Mouse (Mus musculus): ENCODE data around the gene Mnx1. TPM values are rescaled to one million over a fixed set of nuclear protein-coding genes. Genes with fewer than 3 reads are reported as not detected.
"Not testable (repeated sequence)": the region's sequence is repeated elsewhere in the genome, so short reads cannot be mapped to it uniquely, and the experiment has no call there.

Gene Mnx1
- polyA plus RNA-seq, 1 experiment, result not detected

DNA sequence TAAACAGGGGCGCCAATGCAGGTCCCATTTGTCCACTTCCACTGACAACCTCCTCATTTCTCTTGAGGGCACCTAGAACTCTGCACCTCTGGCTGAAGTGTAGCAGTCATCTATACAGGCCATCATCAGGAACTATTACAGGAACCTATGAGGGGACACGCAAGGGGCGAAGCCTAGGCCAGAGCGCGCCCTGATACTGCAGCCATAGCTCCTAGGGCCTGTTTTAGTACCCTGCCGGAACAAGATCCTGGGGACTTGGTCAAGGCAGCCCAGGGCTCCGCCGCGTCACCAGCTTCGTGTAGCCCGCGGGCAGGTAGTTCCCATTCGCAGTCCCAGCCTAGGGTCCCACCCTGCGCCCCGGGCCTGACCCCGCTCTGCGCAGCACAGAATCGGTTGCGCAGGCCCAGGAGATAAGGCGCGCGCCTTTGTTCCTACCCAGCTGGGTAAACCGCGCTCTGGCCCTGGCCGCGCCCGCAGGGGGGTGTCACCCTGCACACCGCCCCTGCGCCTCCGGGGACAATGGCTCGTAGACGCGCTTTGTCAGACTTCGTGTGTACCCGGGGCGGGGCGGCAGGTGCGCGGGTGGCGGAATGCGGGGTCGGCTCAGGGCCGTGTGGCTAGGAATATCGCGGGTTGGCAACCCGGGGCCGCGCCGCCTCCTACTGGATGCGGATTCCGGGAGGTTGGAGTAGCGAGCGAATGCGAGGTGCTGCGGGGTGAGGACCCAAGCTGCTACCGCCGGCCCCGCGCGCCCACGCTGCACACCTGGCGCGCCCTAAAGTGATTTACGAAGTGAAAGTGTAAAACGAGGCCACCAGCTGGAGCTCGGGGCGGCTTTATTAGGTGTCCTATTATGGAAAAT lies 10.6 kb downstream of the Mnx1 start:
- Histone ChIP-seq H3ac (ENCODE audit: control insufficient read depth, insufficient read length, low read depth) (no peak overlapping the region), H3K79me3 (ENCODE audit: low read depth) (no peaks in the 10 kb centered on the region), H3K79me2 (ENCODE audit: control insufficient read depth, insufficient read depth) (no peaks in the 10 kb centered on the region), H3K4me3 (ENCODE audit: insufficient read depth, poor library complexity, severe bottlenecking) (no peak overlapping the region), H3K36me3 (ENCODE audit: control insufficient read depth, insufficient read depth) (no peaks in the 10 kb centered on the region), H3K27me3 (ENCODE audit: control insufficient read depth, insufficient read depth, insufficient read length) (peaks cover 42% of the 10 kb centered on the region)
- no peak for TF ChIP-seq CTCF (IDR thresholded peaks at IDR 0.05; ENCODE audit: control insufficient read depth, insufficient read depth, insufficient read length)
- no peak for TF ChIP-seq CEBPB (IDR thresholded peaks at IDR 0.05; ENCODE audit: low read depth)
- no peak for TF ChIP-seq MYOG (IDR thresholded peaks at IDR 0.05; ENCODE audit: control insufficient read depth, extremely low read depth, insufficient read length)
- TF ChIP-seq FOSL1 (IDR thresholded peaks at IDR 0.05; ENCODE audit: insufficient read depth, low read length, poor library complexity, severe bottlenecking), result no peak
- no peak for TF ChIP-seq MYOD1 (IDR thresholded peaks at IDR 0.05; ENCODE audit: control insufficient read depth, insufficient read length, low read depth)
- TF ChIP-seq MAX (IDR thresholded peaks at IDR 0.05), result no peak

- H3K79me3 ChIP-seq (ENCODE audit: low read depth), result no peaks in the 10 kb centered on the region
- TF ChIP-seq FOSL1 (IDR thresholded peaks at IDR 0.05; ENCODE audit: insufficient read depth, low read length, poor library complexity, severe bottlenecking) (no peak), MYOD1 (IDR thresholded peaks at IDR 0.05; ENCODE audit: control insufficient read depth, insufficient read length, low read depth) (no peak), CEBPB (IDR thresholded peaks at IDR 0.05; ENCODE audit: low read depth) (no peak), MAX (IDR thresholded peaks at IDR 0.05) (no peak), MYOG (IDR thresholded peaks at IDR 0.05; ENCODE audit: control insufficient read depth, extremely low read depth, insufficient read length) (no peak), USF1 (IDR thresholded peaks at IDR 0.05; ENCODE audit: low read depth) (no peak), CTCF (IDR thresholded peaks at IDR 0.05; ENCODE audit: control insufficient read depth, insufficient read depth, insufficient read length) (no peak)
- H3K79me2 ChIP-seq (ENCODE audit: control insufficient read depth, insufficient read depth), result no peaks in the 10 kb centered on the region
- H3K4me3 ChIP-seq (ENCODE audit: insufficient read depth, poor library complexity, severe bottlenecking), result no peak overlapping the region
- H3ac ChIP-seq (ENCODE audit: control insufficient read depth, insufficient read length, low read depth), result no peak overlapping the region
- peaks cover 9% of the 10 kb centered on the region for H3K27me3 ChIP-seq (ENCODE audit: control insufficient read depth, insufficient read depth, insufficient read length)
- peaks cover 6% of the 10 kb centered on the region for H3K36me3 ChIP-seq (ENCODE audit: control insufficient read depth, insufficient read depth)
Measured at GRCm38 (mm10) chr5:29462943-29463686, 15.2 kb downstream of the Mnx1 start.

DNA sequence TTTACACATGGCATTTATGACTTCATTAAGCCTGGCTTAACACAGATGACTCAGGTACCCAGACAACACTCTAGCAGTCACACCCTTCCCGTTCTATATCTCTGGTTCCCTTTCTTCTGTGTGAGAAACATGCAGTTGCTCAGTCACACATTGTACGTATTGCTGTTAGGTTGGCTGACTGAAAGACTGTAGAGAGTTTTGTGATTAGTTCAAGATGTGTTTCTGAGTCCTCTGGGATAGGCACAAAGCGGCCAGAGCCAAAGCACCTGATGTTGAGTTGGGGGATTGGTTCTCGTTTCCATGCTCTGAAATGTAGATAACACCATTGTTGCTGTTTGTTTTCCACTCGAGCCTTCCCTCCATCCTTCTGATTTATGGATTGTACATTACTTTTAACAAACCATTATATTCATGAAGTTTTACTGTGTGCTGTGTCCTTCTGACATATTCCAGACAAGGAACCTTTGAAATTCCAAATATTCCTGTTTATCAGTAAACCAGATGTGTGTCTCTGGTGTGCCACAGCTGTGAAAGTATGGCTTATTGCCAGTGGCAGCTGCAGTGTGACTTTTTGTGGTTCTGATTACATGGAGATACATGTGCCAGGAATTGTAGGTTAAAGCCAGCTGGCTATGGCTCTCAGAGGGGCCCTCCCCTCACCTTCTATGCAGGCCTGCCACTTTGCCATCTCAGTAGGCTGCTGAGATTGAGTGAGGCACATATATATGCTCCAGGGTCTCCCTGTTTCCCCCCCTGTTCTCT lies 21.2 kb downstream of the Mnx1 start:
- H3K36me3 ChIP-seq (ENCODE audit: control insufficient read depth, insufficient read depth), result peaks cover 25% of the 10 kb centered on the region
- H3K27me3 ChIP-seq (ENCODE audit: control insufficient read depth, insufficient read depth, insufficient read length), result no peaks in the 10 kb centered on the region
- H3K4me3 ChIP-seq (ENCODE audit: insufficient read depth, poor library complexity, severe bottlenecking), result no peak overlapping the region
- no peak for TF ChIP-seq USF1 (IDR thresholded peaks at IDR 0.05; ENCODE audit: low read depth)
- no peak for TF ChIP-seq MYOG (IDR thresholded peaks at IDR 0.05; ENCODE audit: control insufficient read depth, extremely low read depth, insufficient read length)
- no peak for TF ChIP-seq MAX (IDR thresholded peaks at IDR 0.05)
- no peak for TF ChIP-seq FOSL1 (IDR thresholded peaks at IDR 0.05; ENCODE audit: insufficient read depth, low read length, poor library complexity, severe bottlenecking)
- no peak for TF ChIP-seq MYOD1 (IDR thresholded peaks at IDR 0.05; ENCODE audit: control insufficient read depth, insufficient read length, low read depth)
- no peak for TF ChIP-seq CTCF (IDR thresholded peaks at IDR 0.05; ENCODE audit: control insufficient read depth, insufficient read depth, insufficient read length)
- no peak for TF ChIP-seq CEBPB (IDR thresholded peaks at IDR 0.05; ENCODE audit: low read depth)
- no peaks in the 10 kb centered on the region for H3K79me2 ChIP-seq (ENCODE audit: control insufficient read depth, insufficient read depth)
- no peak overlapping the region for H3ac ChIP-seq (ENCODE audit: control insufficient read depth, insufficient read length, low read depth)
- no peaks in the 10 kb centered on the region for H3K79me3 ChIP-seq (ENCODE audit: low read depth)

DNA sequence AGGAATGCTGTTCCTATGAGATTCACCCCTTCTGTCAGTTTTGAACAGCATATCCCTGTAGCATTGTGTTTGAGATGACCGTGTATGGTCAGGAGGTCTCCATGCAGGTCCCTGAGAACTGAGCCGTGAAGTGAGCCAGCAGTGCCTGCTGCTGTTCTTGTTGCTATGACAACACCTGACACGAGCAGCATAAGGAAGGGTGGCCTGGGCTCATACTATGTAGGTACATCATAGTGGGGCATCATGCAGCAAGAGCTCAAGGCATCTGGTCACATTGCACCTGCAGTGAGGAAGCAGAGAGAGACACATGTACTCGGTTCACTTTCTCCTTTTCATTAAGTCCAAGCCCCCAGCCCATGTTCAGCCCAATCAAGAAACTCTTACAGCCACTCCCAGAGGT lies 25.9 kb downstream of the Mnx1 start:
- TF ChIP-seq MYOD1 (IDR thresholded peaks at IDR 0.05; ENCODE audit: control insufficient read depth, insufficient read length, low read depth) (no peak), USF1 (IDR thresholded peaks at IDR 0.05; ENCODE audit: low read depth) (no peak), CEBPB (IDR thresholded peaks at IDR 0.05; ENCODE audit: low read depth) (no peak), CTCF (IDR thresholded peaks at IDR 0.05; ENCODE audit: control insufficient read depth, insufficient read depth, insufficient read length) (no peak), FOSL1 (IDR thresholded peaks at IDR 0.05; ENCODE audit: insufficient read depth, low read length, poor library complexity, severe bottlenecking) (no peak), MYOG (IDR thresholded peaks at IDR 0.05; ENCODE audit: control insufficient read depth, extremely low read depth, insufficient read length) (no peak), MAX (IDR thresholded peaks at IDR 0.05) (no peak)
- H3K4me3 ChIP-seq (ENCODE audit: insufficient read depth, poor library complexity, severe bottlenecking), result no peak overlapping the region
- H3K79me3 ChIP-seq (ENCODE audit: low read depth), result no peaks in the 10 kb centered on the region
- H3ac ChIP-seq (ENCODE audit: control insufficient read depth, insufficient read length, low read depth), result no peak overlapping the region
- no peaks in the 10 kb centered on the region for H3K79me2 ChIP-seq (ENCODE audit: control insufficient read depth, insufficient read depth)
- no peaks in the 10 kb centered on the region for H3K27me3 ChIP-seq (ENCODE audit: control insufficient read depth, insufficient read depth, insufficient read length)
- peaks cover 57% of the 10 kb centered on the region for H3K36me3 ChIP-seq (ENCODE audit: control insufficient read depth, insufficient read depth)

GRCm38 (mm10) chr5:29445275-29445674 lies 33.0 kb downstream of the Mnx1 start:
- no peak overlapping the region for H3K4me3 ChIP-seq (ENCODE audit: insufficient read depth, poor library complexity, severe bottlenecking)
- H3ac ChIP-seq (ENCODE audit: control insufficient read depth, insufficient read length, low read depth), result no peak overlapping the region
- TF ChIP-seq MAX (IDR thresholded peaks at IDR 0.05) (no peak), FOSL1 (IDR thresholded peaks at IDR 0.05; ENCODE audit: insufficient read depth, low read length, poor library complexity, severe bottlenecking) (no peak), MYOG (IDR thresholded peaks at IDR 0.05; ENCODE audit: control insufficient read depth, extremely low read depth, insufficient read length) (no peak), CTCF (IDR thresholded peaks at IDR 0.05; ENCODE audit: control insufficient read depth, insufficient read depth, insufficient read length) (no peak), MYOD1 (IDR thresholded peaks at IDR 0.05; ENCODE audit: control insufficient read depth, insufficient read length, low read depth) (no peak), USF1 (IDR thresholded peaks at IDR 0.05; ENCODE audit: low read depth) (no peak), CEBPB (IDR thresholded peaks at IDR 0.05; ENCODE audit: low read depth) (no peak)
- H3K79me2 ChIP-seq (ENCODE audit: control insufficient read depth, insufficient read depth), result peaks cover 4% of the 10 kb centered on the region
- H3K36me3 ChIP-seq (ENCODE audit: control insufficient read depth, insufficient read depth), result peaks cover 93% of the 10 kb centered on the region
- no peaks in the 10 kb centered on the region for H3K27me3 ChIP-seq (ENCODE audit: control insufficient read depth, insufficient read depth, insufficient read length)
- H3K79me3 ChIP-seq (ENCODE audit: low read depth), result no peaks in the 10 kb centered on the region

DNA sequence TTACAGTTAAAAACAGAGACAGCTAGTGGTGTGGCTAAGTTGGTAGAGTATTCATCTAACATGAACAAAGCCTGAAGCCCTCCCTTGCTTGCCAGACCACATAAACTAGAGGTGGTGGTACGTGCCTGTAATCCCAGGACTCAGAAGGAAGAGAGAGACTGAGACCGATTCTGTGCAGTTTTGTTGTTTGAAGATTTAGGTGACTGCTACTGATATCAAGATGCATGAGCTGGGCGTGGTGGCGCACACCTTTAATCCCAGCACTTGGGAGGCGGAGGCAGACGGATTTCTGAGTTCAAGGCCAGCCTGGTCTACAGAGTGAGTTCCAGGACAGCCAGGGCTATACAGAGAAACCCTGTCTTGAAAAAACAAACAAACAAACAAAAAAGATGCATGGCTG lies 41.5 kb downstream of the Mnx1 start:
- H3ac ChIP-seq (ENCODE audit: control insufficient read depth, insufficient read length, low read depth); H3K4me3 ChIP-seq (ENCODE audit: insufficient read depth, poor library complexity, severe bottlenecking); H3K27me3 ChIP-seq (ENCODE audit: control insufficient read depth, insufficient read depth, insufficient read length): not testable (repeated sequence)
- H3K79me3 ChIP-seq (ENCODE audit: low read depth), result peaks cover 31% of the 10 kb centered on the region
- H3K36me3 ChIP-seq (ENCODE audit: control insufficient read depth, insufficient read depth), result peaks cover 60% of the 10 kb centered on the region
- H3K79me2 ChIP-seq (ENCODE audit: control insufficient read depth, insufficient read depth), result peaks cover 51% of the 10 kb centered on the region
